Mouse (Mus musculus) macrophage (primary cell): ENCODE measurements around the gene Lamc1. TPM values are rescaled to one million over a fixed set of nuclear protein-coding genes. Genes with fewer than 3 reads are reported as not detected.
"Not testable (repeated sequence)": the region's sequence is repeated elsewhere in the genome, so short reads cannot be mapped to it uniquely, and the experiment has no call there.

Experiments
- H3K27ac ChIP-seq: fragments of 350-480 bp; formaldehyde crosslinking; 2 replicates; pipeline ENCODE4 v1.9.0; 2021
- H3K36me3 ChIP-seq: fragments of 350-480 bp; formaldehyde crosslinking; 2 replicates; pipeline ENCODE4 v1.9.0; 2021; ENCODE audit errors: inconsistent target
- H3K4me3 ChIP-seq: fragments of 350-480 bp; formaldehyde crosslinking; 2 replicates; pipeline ENCODE4 v1.9.0; 2021; ENCODE audit errors: inconsistent target
- H3K79me2 ChIP-seq: fragments of 350-480 bp; formaldehyde crosslinking; 2 replicates; pipeline ENCODE4 v1.9.0; 2021; ENCODE audit errors: inconsistent target
- WGBS: methylation state at CpG from one replicate; pipeline ENCODE4 v1.1.7; 2026; ENCODE audit warnings: inconsistent platforms; ENCODE audit not compliant: missing documents; 5-methylcytosine and 5-hydroxymethylcytosine counted together
- polyA plus RNA-seq: library from polyadenylated mRNA; stranded (reverse); fragments of 250-400 nt; gene quantifications from 3 replicates; pipeline ENCODE4 v1.2.4, GENCODE M21; 2018; ENCODE audit warnings: inconsistent platforms

The Lamc1 gene
- polyA plus RNA-seq, 1 experiment from 2014 or later: 21.0 TPM

- H3K79me2 ChIP-seq: no peaks in the 10 kb centered on the region
- no peaks in the 10 kb centered on the region for H3K36me3 ChIP-seq
- H3K4me3 ChIP-seq: no peak overlapping the region
- H3K27ac ChIP-seq: no peak overlapping the region
- 82% methylated on average over 3 of the region's 3 CpGs for WGBS
Observed at GRCm38 (mm10) chr1:153347726-153348125, 15.1 kb upstream of the Lamc1 start.

- Histone ChIP-seq H3K27ac (no peak overlapping the region), H3K36me3 (no peaks in the 10 kb centered on the region), H3K4me3 (no peak overlapping the region), H3K79me2 (no peaks in the 10 kb centered on the region)
- 90% methylated on average over 2 of the region's 2 CpGs for WGBS
Observed at GRCm38 (mm10) chr1:153347040-153347439, 14.5 kb upstream of the Lamc1 start.

GRCm38 (mm10) chr1:153345699-153346291 is 13.2 kb upstream of the Lamc1 start:
- no peaks in the 10 kb centered on the region for H3K79me2 ChIP-seq
- 92% methylated on average over 16 of the region's 16 CpGs for WGBS
- H3K27ac ChIP-seq: no peak overlapping the region
- no peak overlapping the region for H3K4me3 ChIP-seq
- no peaks in the 10 kb centered on the region for H3K36me3 ChIP-seq

- no peaks in the 10 kb centered on the region for H3K36me3 ChIP-seq
- H3K79me2 ChIP-seq: no peaks in the 10 kb centered on the region
- H3K4me3 ChIP-seq: no peak overlapping the region
- WGBS: 81% methylated on average over 2 of the region's 2 CpGs
- no peak overlapping the region for H3K27ac ChIP-seq
Observed at GRCm38 (mm10) chr1:153345002-153345401, 12.4 kb upstream of the Lamc1 start.

- H3K27ac ChIP-seq, H3K36me3 ChIP-seq, H3K79me2 ChIP-seq, H3K4me3 ChIP-seq: not testable (repeated sequence)
- 90% methylated on average over 9 of the region's 10 CpGs for WGBS
Observed at GRCm38 (mm10) chr1:153335451-153335850, 2.9 kb upstream of the Lamc1 start.

- peaks cover 19% of the 10 kb centered on the region for H3K79me2 ChIP-seq
- no peaks in the 10 kb centered on the region for H3K36me3 ChIP-seq
- peak overlapping the region; percentile 32; the same call in 1 of the 2 replicates for H3K27ac ChIP-seq
- peak overlapping the region; percentile 35 for H3K4me3 ChIP-seq
- 6% methylated on average over 22 of the region's 22 CpGs for WGBS
Observed at GRCm38 (mm10) chr1:153333296-153334121, 923 bp upstream of the Lamc1 start.

- Histone ChIP-seq H3K27ac (no peak overlapping the region), H3K36me3 (no peaks in the 10 kb centered on the region), H3K79me2 (peaks cover 19% of the 10 kb centered on the region), H3K4me3 (peak overlapping the region; percentile 57)
- under 1% methylated on average over 42 of the region's 42 CpGs for WGBS
Observed at GRCm38 (mm10) chr1:153331796-153332443, 666 bp downstream of the Lamc1 start.

GRCm38 (mm10) chr1:153331206-153331605 is 1.4 kb downstream of the Lamc1 start:
- H3K36me3 ChIP-seq: no peaks in the 10 kb centered on the region

GRCm38 (mm10) chr1:153329306-153329705 is 3.3 kb downstream of the Lamc1 start:
- Histone ChIP-seq H3K4me3 (no peak overlapping the region), H3K27ac (no peak overlapping the region), H3K79me2 (peaks cover 19% of the 10 kb centered on the region), H3K36me3 (no peaks in the 10 kb centered on the region)
- WGBS: 93% methylated on average over 6 of the region's 6 CpGs

More at GRCm38 (mm10) chr1:153331206-153331605, 1.4 kb downstream of the Lamc1 start:
- H3K79me2 ChIP-seq: peaks cover 19% of the 10 kb centered on the region
- peak overlapping the region; percentile 57 for H3K4me3 ChIP-seq
- no peak overlapping the region for H3K27ac ChIP-seq
- WGBS: 33% methylated on average over 4 of the region's 4 CpGs

GRCm38 (mm10) chr1:153327063-153327462 is 5.5 kb downstream of the Lamc1 start:
- no peak overlapping the region for H3K27ac ChIP-seq
- peaks cover 19% of the 10 kb centered on the region for H3K79me2 ChIP-seq
- no peak overlapping the region for H3K4me3 ChIP-seq
- no peaks in the 10 kb centered on the region for H3K36me3 ChIP-seq
- WGBS: 97% methylated on average over 4 of the region's 4 CpGs

GRCm38 (mm10) chr1:153326226-153326625 is 6.4 kb downstream of the Lamc1 start:
- Histone ChIP-seq H3K4me3 (no peak overlapping the region), H3K27ac (no peak overlapping the region), H3K36me3 (no peaks in the 10 kb centered on the region), H3K79me2 (peaks cover 19% of the 10 kb centered on the region)
- 91% methylated on average over 7 of the region's 7 CpGs for WGBS

GRCm38 (mm10) chr1:153321404-153321803 is 11.2 kb downstream of the Lamc1 start:
- no peak overlapping the region for H3K27ac ChIP-seq
- WGBS: 98% methylated on average over 12 of the region's 12 CpGs
- H3K79me2 ChIP-seq: no peaks in the 10 kb centered on the region
- H3K4me3 ChIP-seq: no peak overlapping the region
- H3K36me3 ChIP-seq: no peaks in the 10 kb centered on the region

- H3K36me3 ChIP-seq: no peaks in the 10 kb centered on the region
- no peak overlapping the region for H3K4me3 ChIP-seq
- H3K79me2 ChIP-seq: no peaks in the 10 kb centered on the region
- 84% methylated on average over 6 of the region's 6 CpGs for WGBS
- H3K27ac ChIP-seq: no peak overlapping the region
Observed at GRCm38 (mm10) chr1:153320554-153321147, 11.9 kb downstream of the Lamc1 start.

GRCm38 (mm10) chr1:153320121-153320520 is 12.5 kb downstream of the Lamc1 start:
- Histone ChIP-seq H3K79me2 (no peaks in the 10 kb centered on the region; the same call in 1 of the 2 replicates), H3K4me3 (no peak overlapping the region), H3K36me3 (no peaks in the 10 kb centered on the region), H3K27ac (no peak overlapping the region)
- 81% methylated on average over 4 of the region's 4 CpGs for WGBS
